Mouse (Mus musculus): Measurements from ENCODE around the gene Fam122a.
A peak's percentile ranks its signal among the peaks of the same experiment; 100 is the strongest.

Fam122a gene

DNA sequence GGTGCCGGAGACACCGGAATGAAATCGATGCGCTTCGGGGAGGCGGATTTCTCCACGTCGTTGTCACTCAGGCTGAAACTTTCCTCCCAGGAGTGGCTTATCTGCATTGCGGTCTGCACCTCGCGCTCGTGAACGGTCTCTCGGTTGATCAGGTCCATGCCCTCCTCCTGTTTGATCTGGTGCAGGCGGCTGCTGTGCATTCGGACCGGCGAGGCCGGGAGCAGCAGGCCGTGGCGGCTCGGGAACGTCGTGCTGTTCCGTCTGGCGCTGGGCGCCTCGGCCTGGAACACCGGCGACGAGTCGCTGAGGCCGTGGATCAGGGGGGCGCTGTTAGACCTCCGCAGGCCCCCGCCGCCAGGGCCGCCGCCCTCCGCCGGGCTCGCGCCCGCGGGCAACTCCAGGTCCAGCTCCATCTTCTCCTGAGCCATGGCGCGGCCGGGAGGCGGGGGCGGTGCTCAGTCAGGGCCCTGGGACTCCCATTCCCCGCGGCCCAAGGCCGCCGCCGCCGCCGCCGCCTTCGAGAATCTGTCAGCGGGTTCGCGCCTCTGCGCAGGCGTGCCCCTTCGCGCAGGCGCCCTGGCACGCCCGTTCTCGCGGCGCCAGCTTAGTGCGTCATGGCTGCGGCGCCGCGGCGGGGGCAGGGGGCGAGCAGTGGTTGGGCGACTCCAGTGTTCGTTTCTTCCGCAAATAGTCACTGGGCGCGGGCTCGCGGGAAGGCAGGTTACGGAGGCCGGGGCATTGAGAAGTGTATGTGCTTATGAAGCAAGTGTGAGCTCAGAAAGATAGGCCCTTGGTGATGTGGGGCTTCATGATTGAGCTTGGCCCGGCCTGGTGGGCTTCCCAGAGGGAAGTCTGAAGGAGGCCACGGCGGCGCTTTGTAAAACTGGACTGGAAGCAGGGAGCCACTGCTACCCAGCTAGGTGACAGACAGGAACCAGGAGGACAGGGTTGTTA lies at the start of gene Fam122a:
Fam122a (minus strand) TSS at position 428 of the 954 bp plus-strand sequence.
- peak; percentile 88 to 91 for DNase-seq (ENCODE audit: low spot score in 2 of 2)

GRCm38 (mm10) chr19:24523476-24524313 lies 46.5 kb upstream of the Fam122a start:
- DNase-seq (ENCODE audit: low spot score in 2 of 2): peak; percentile 20 to 28

- DNase-seq (ENCODE audit: low spot score in 2 of 2): no peak
These were observed 44.8 kb upstream of the Fam122a start for GRCm38 (mm10) chr19:24521997-24522396.

GRCm38 (mm10) chr19:24521146-24521545 lies 44.0 kb upstream of the Fam122a start:
- no peak for DNase-seq (ENCODE audit: low spot score in 2 of 2)

DNA sequence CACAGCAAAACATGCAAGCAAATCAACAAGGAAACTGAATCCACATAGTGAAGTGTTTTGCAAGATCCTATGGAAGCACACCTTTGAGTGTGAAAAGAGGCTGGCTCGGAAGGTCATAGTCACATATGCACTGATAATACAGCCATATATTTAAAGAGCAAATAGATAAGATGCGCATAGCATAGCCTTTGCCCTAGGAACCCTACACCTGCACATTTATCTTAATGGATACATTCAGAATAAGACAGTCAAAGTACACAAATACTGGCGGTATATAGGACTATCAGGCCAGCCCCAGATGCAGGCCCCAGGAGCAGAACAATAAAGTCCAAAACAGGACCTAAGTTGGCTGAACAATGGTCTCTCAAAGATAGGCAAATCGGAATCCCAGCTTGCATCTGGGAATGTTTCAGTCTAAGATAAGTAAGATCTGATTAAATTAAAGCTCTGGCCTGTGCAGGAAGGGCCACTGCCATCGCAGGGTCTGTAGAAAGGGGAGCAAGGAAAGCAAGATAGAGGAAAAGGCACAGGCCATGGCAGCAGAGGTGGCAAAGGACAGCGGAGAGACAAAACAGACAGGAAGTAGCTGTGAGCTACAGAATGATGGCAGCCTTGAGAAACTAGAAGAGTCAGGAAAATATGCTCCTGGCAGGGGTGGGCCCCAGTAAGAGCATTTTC lies 42.7 kb upstream of the Fam122a start:
- no peak for DNase-seq (ENCODE audit: low spot score in 2 of 2)

- DNase-seq (ENCODE audit: low spot score in 2 of 2): no peak
These were observed 41.2 kb upstream of the Fam122a start for GRCm38 (mm10) chr19:24518384-24518783.

GRCm38 (mm10) chr19:24517057-24517456 lies 39.9 kb upstream of the Fam122a start:
- DNase-seq (ENCODE audit: low spot score in 2 of 2): no peak

GRCm38 (mm10) chr19:24515941-24516340 lies 38.8 kb upstream of the Fam122a start:
- no peak for DNase-seq (ENCODE audit: low spot score in 2 of 2)

GRCm38 (mm10) chr19:24514661-24515642 lies 37.8 kb upstream of the Fam122a start:
- DNase-seq (ENCODE audit: low spot score in 2 of 2): no peak

DNA sequence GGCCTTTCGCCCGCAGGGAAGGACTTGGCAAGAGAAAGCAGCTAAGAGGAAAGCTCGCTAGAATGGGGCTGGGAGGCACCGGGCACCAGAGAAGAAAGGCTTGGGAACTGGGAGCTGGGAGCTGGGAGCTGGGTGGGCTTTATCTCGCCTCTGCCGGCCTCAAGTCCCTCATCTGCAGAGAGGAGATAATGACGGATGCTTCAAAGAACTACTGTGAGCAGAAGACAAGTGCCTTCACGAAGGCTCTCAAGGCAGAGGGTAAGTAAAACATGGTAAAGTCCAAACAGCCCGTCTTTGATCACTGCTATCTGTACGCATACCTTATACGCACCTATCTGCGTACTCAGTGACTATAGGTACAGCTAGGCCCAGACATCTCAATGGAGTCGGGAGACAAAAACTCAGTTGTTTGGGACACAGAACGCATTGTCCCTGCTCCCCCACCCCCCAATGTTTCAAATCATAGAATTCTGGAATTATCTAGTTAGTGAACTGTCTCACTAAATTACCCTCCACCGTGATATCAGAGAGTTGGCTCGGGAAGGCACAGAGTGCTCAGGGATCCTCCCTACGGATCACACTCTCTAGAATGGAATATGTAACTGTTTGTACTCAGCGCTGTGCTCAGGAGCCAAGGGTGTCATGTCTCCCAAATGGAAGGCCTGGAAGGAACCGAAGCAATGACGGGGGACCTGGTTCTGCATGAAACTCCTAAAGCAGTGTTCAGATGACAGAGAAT lies 36.1 kb upstream of the Fam122a start:
- DNase-seq (ENCODE audit: low spot score in 2 of 2): no peak

DNA sequence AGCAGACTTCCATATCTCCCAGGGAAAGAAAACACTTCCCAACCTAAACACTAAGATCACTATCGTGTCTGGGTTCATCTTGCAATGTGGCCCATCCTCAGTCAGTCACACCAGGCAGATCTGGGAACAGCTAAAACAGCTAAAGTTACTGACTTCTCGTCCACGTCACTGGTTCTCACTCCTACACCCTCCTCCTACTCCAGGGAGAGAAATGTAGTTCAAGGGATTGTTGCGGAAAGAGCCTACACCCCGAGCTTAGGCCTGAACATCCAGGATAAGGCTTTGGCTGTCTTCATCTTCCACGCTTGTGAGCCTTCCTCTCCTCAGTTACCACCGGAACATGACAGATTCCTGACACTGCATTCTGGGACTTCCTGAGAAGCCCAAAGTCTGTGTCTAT lies 34.8 kb upstream of the Fam122a start:
- DNase-seq (ENCODE audit: low spot score in 2 of 2): no peak

- no peak for DNase-seq (ENCODE audit: low spot score in 2 of 2)
These were observed 32.2 kb upstream of the Fam122a start for GRCm38 (mm10) chr19:24509391-24509790.

- no peak for DNase-seq (ENCODE audit: low spot score in 2 of 2)
These were observed 31.1 kb upstream of the Fam122a start for GRCm38 (mm10) chr19:24508087-24508767.

GRCm38 (mm10) chr19:24502736-24503421 lies 25.7 kb upstream of the Fam122a start:
- no peak for DNase-seq (ENCODE audit: low spot score in 2 of 2)

- no peak for DNase-seq (ENCODE audit: low spot score in 2 of 2)
These were observed 24.4 kb upstream of the Fam122a start for GRCm38 (mm10) chr19:24501525-24501924.

DNA sequence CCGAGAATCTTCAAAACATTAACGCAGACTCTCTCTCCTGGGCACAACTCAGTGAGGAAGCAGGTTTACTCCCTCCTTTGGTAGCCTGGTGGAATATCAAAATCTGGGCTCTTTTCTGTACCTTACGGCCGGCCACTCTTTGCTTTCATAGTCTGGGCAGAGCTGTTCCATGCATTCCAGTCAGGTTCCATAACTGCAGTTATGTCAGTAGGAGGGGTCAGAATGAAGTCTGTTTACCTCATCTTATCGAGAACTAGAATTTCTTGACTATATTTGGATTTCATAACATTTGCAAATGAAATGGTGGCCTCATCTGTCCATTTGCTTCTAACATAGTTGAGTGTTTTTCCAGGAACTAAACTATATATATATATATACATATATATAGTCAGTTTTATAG lies 23.3 kb upstream of the Fam122a start:
- no peak for DNase-seq (ENCODE audit: low spot score in 2 of 2)

DNA sequence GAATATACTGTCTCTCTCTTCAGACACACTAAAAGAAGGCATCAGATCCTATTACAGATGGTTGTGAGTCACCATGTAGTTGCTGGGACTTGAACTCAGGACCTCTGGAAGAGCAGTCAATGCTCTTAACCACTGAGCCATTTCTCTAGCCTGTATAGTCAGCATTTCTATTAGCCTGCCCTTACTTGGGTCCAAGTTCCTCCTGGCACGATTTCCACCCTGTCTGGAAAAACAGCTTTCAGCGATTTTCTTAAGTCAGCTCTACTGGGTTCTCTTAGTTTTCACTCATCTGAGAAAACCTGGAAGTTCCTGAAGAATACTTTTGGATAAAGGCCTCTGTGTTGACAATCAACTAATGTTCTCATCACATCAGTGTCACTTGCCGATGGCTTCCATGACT lies 22.1 kb upstream of the Fam122a start:
- no peak for DNase-seq (ENCODE audit: low spot score in 2 of 2)

DNA sequence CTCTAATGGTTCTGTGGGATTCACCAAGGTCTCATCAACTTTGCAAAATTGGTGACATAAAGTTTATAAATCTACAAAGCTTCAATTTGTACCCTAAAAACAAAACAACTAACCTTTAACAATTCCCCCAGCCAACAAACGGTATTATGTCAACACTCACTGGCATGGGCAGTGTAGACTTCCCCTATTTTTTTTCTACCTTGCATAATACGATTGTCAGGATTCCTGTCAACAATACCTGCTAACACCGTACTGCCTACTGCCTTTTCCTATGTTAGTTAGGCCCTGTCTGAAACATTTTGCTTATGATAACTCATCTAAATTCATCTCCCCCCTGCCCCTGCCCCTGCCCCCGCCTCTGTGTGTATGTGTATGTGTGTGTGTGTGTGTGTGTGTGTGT lies 16.7 kb upstream of the Fam122a start:
- DNase-seq (ENCODE audit: low spot score in 2 of 2): no peak

DNA sequence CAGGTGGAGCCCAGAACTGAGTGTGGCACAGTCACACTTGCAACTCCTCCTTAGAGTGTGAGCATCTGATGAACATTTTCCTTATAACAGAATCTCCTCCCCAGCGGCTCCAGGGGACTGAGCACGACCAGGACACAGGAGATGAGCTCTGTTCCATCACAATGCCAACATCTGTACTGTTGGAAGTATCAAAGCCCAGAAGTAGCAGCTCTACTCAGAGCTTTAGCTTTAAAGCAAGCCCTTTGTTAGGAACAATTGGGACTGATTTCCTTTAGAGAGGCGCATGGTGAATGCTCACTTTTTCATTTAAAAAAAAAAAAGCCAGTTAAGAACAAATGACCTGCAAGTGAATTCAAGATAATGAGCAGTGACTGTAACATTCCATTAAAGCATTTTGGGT lies 14.7 kb upstream of the Fam122a start:
- no peak for DNase-seq (ENCODE audit: low spot score in 2 of 2)

Data from frontal cortex, postnatal 10 days (tissue).